In genomic region chr10:82975806-82976205, GRCm38 (mm10) we compare ENCODE assay signal across 18 mouse cellular contexts. TPM values are rescaled to one million over a fixed set of nuclear protein-coding genes. Genes with fewer than 3 reads are reported as not detected.
DNase-seq lines count a peak whose midpoint lies in the region.
"Had no signal": no experiment of that assay in that cellular context is flagged by ENCODE, and none has a peak within 500 bp of the region (broad histone marks: within the 10 kb centered on the region; RNA-seq: fewer than 3 reads in every experiment).

No protein-coding gene starts in this region.

- WGBS in large intestine, adult 2 months: 40% methylated on average over 15 of the region's 15 CpGs

- DNase-seq in adrenal gland, adult 2 months: peak; percentile 56
- no peak for DNase-seq in adrenal gland, adult 8-10 months
- DNase-seq in 3134 (ENCODE audit: extremely low read depth, insufficient read length, low spot score): peak; percentile 60
- DNase-seq in adrenal gland, postnatal 14 days: peak; percentile 37
- DNase-seq in large intestine, adult 2 months (ENCODE audit: low read depth, low spot score): peak; percentile 63
- no peak for DNase-seq in B cell, adult 2 months
- no peak for DNase-seq in cerebellum, adult 11-12 months
- DNase-seq: cerebellum, adult 11 months; cerebellum, adult 8-10 months; cerebellum, postnatal 10 days; cerebellum, postnatal 36 days; embryo, embryonic 11 days; gastrocnemius, postnatal 10 days; gastrocnemius, postnatal 36 days; heart, adult 2 months; heart, postnatal 14 days; heart, postnatal 4 days; kidney, adult 18-20 months had no signal

RNA-seq across cellular contexts. Expression of gene Chst11, which starts 9.5 kb away (rescaled TPM):
- 10 to 100 TPM; 40.3 to 70.3 TPM for total RNA-seq in adrenal gland, adult 2 months (2021)
- polyA plus RNA-seq in adrenal gland, adult 2 months (2012; rRNA removed): 35.2 and 40.2 TPM in 2 replicates
- total RNA-seq in adrenal gland, adult 8-10 months (2022): 10 to 100 TPM; 42.6 to 79.6 (median 61.1) TPM
- total RNA-seq in adrenal gland, postnatal 14 days (2021): 31.8 and 33.6 TPM in 2 replicates
- polyA plus RNA-seq in large intestine, adult 2 months (2012; rRNA removed): 4.3 and 5.2 TPM in 2 replicates

Comparison
In these comparisons a context has a peak if more than half of its experiments do, and no peak if none do; other contexts are left out.
1. DNase-seq: peak in adrenal gland, adult 2 months (single experiment), 3134 (single experiment), adrenal gland, postnatal 14 days (single experiment) and large intestine, adult 2 months (single experiment); none in adrenal gland, adult 8-10 months (single experiment), B cell, adult 2 months (0 of 2) and cerebellum, adult 11-12 months (single experiment).